Mouse (Mus musculus): Measurements from ENCODE around the gene A830005F24Rik. TPM values are rescaled to one million over a fixed set of nuclear protein-coding genes. Genes with fewer than 3 reads are reported as not detected.

Gene A830005F24Rik
- polyA plus RNA-seq (2014; fragmentation: Illumina TruSeq; extraction: RNeasy Lipid Tissue Mini Kit (QIAGEN cat#74804); ENCODE audit: low read depth, low replicate concordance), result 0.63 TPM

DNA sequence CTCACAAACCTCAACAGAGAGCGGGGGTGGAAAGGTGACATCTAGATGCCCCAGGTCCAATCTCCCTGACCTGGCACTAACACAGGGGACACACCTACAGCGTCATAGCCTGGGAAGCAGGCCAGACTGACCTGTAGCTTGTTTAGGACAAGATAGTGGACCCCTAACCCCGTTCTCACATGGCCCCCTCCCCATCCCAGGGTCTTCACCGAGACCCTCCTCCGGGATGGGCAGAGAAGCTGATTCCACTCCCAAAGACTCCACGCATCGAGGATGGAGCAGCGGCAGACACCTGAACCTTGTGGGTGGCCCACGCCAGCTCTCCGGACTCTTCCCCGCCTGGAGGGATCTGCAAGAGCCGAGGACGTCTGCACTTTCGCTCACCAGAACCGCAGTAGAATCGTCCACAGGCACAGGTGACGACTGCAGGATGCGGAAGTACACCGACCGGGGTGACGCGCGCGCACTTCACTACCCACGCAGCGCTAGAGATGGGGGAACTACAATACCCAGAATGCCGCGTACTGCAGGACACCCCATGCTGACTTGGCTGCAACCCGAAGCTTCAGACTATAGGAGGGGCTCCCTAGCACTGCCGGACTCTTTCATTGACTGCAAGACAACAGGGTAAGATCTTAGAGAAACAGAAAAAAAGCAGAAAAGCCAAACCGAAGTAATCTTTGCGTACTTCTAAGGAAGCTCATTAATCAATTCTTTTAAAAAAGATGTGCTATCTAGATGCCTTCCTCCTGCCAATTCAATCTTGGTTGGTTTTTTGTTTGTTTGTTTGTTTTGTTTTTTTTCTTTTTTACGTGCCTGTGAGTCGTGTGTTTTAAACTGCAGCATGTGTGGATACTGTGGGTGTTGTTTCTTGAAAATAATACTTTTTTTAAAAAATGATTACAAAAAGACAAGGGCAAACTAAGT lies at the start of gene A830005F24Rik, which contains the start of gene Zfp169:
A830005F24Rik (plus strand) TSS at position 568 of the 927 bp plus-strand sequence.
Zfp169 (minus strand) TSS at position 449 of the 927 bp plus-strand sequence.

Other genes with a start within 250 kb of the A830005F24Rik start
- 13.2 TPM for gene Zfp169, start 119 bp upstream of the A830005F24Rik start, polyA plus RNA-seq (2014; fragmentation: Illumina TruSeq; extraction: RNeasy Lipid Tissue Mini Kit (QIAGEN cat#74804); ENCODE audit: low read depth, low replicate concordance)
- 3.9 TPM for gene Ptpdc1, start 112.1 kb downstream of the A830005F24Rik start, polyA plus RNA-seq (2014; fragmentation: Illumina TruSeq; extraction: RNeasy Lipid Tissue Mini Kit (QIAGEN cat#74804); ENCODE audit: low read depth, low replicate concordance)
- not detected for gene Barx1, start 149.4 kb downstream of the A830005F24Rik start, polyA plus RNA-seq (2014; fragmentation: Illumina TruSeq; extraction: RNeasy Lipid Tissue Mini Kit (QIAGEN cat#74804); ENCODE audit: low read depth, low replicate concordance)

All from sigmoid colon, adult 10 weeks (tissue).